Mouse (Mus musculus) forebrain, embryonic 15.5 days (tissue): ENCODE data around the gene Akap13. TPM values are rescaled to one million over a fixed set of nuclear protein-coding genes. Genes with fewer than 3 reads are reported as not detected.

Experiments
- ATAC-seq: fragments of 200-750 bp; cut with Nextera tagmentation; replicated peaks from 2 replicates; pipeline ENCODE4 v1.8.0; 2017; ENCODE audit warnings: mild to moderate bottlenecking, moderate TSS enrichment, moderate library complexity
- H3K27ac ChIP-seq: fragments of 300-500 bp; sonication (generic); replicated peaks from 2 replicates; pipeline ENCODE4 v1.5.1; 2015; ENCODE audit warnings: mild to moderate bottlenecking, inconsistent platforms
- H3K27me3 ChIP-seq: fragments of 300-500 bp; sonication (generic); 2 replicates; pipeline ENCODE4 v1.6.1; 2015; ENCODE audit warnings: inconsistent platforms
- H3K36me3 ChIP-seq: fragments of 300-500 bp; sonication (generic); 2 replicates; pipeline ENCODE4 v1.6.1; 2015; ENCODE audit warnings: mild to moderate bottlenecking, inconsistent platforms
- H3K4me1 ChIP-seq: fragments of 300-500 bp; sonication (generic); 2 replicates; pipeline ENCODE4 v1.6.1; 2015; ENCODE audit warnings: inconsistent platforms
- H3K4me2 ChIP-seq: fragments of 300-500 bp; sonication (generic); replicated peaks from 2 replicates; pipeline ENCODE4 v1.6.1; 2015; ENCODE audit warnings: mild to moderate bottlenecking, inconsistent platforms
- H3K4me3 ChIP-seq: fragments of 300-500 bp; sonication (generic); 2 replicates; pipeline ENCODE4 v1.5.1; 2015; ENCODE audit warnings: mild to moderate bottlenecking, inconsistent platforms
- H3K9ac ChIP-seq: fragments of 300-500 bp; sonication (generic); replicated peaks from 2 replicates; pipeline ENCODE4 v1.6.1; 2015; ENCODE audit warnings: mild to moderate bottlenecking, inconsistent platforms
- H3K9me3 ChIP-seq: fragments of 300-500 bp; sonication (generic); 2 replicates; pipeline ENCODE4 v1.6.1; 2016; ENCODE audit warnings: inconsistent platforms
- WGBS: fragments of 180-500 bp; shearing (Covaris S2); methylation state at CpG from one replicate; pipeline ENCODE4 v1.1.7; 2015; ENCODE audit warnings: mixed read lengths; 5-methylcytosine and 5-hydroxymethylcytosine counted together
- polyA plus RNA-seq: library from polyadenylated mRNA; unstranded; fragments of >200 nt; fragmentation: Nextera tagmentation; extraction: Ambion mirVana; gene quantifications from 2 replicates; pipeline ENCODE4 v1.2.1, GENCODE M21; 2015

Gene Akap13
- polyA plus RNA-seq, 1 experiment from 2014 or later: 13.3 TPM

DNA sequence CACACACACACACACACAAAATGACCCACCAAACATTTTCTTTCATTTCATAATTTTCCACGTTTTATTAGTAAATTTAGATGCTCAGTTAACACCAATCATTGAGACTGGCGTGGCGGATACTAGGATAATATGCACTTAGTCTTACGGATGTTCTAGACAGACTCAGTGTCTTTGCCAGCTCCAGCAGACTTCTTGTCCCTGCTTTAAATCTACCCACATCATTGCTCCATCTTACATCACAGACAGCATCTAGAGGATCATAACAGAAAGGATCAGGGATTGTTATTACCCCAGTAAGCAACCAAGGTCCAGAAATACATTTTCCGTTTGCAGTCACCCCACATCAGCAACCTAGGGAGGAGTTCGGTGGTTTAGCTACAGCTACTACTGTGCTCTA lies 255.6 kb downstream of the Akap13 start:
- H3K9me3 ChIP-seq: no peaks in the 10 kb centered on the region
- ATAC-seq: no peak
- no peak overlapping the region for H3K4me2 ChIP-seq
- no peaks in the 10 kb centered on the region for H3K4me1 ChIP-seq
- WGBS: 93% methylated on average over 6 of the region's 6 CpGs
- H3K36me3 ChIP-seq: no peaks in the 10 kb centered on the region
- no peak overlapping the region for H3K9ac ChIP-seq
- no peaks in the 10 kb centered on the region for H3K27me3 ChIP-seq
- no peak overlapping the region for H3K27ac ChIP-seq
- no peak overlapping the region for H3K4me3 ChIP-seq

DNA sequence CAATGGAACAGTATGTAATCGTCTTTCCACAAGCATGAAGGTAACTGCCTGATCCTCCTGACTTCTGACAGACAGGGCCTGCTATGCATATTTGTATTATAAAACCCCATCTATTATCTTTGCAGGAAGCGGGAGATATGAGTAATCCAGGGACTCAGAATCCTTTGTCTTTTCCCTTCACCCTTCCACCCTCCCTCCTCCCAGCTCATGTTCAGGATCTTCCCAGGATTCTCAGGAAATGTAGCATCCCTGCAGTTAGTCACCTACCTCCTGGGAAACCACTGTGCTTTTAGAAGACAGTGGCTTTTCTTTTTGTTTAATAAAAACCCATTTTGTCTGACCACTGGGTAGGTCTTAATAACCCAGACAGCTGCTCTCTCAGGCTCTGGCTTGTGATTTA lies 256.1 kb downstream of the Akap13 start:
- H3K27ac ChIP-seq: no peak overlapping the region
- no peak overlapping the region for H3K9ac ChIP-seq
- H3K4me1 ChIP-seq: no peaks in the 10 kb centered on the region
- no peaks in the 10 kb centered on the region for H3K36me3 ChIP-seq
- no peaks in the 10 kb centered on the region for H3K27me3 ChIP-seq
- no peak overlapping the region for H3K4me2 ChIP-seq
- WGBS: 87% methylated on average over 2 of the region's 2 CpGs
- no peak overlapping the region for H3K4me3 ChIP-seq
- no peak for ATAC-seq
- no peaks in the 10 kb centered on the region for H3K9me3 ChIP-seq

GRCm38 (mm10) chr7:75712808-75713207 lies 257.5 kb downstream of the Akap13 start:
- no peaks in the 10 kb centered on the region for H3K9me3 ChIP-seq
- H3K4me3 ChIP-seq: no peak overlapping the region
- no peak for ATAC-seq
- no peak overlapping the region for H3K27ac ChIP-seq
- H3K9ac ChIP-seq: no peak overlapping the region
- 66% methylated on average over 2 of the region's 2 CpGs for WGBS
- no peak overlapping the region for H3K4me2 ChIP-seq
- H3K36me3 ChIP-seq: no peaks in the 10 kb centered on the region
- no peaks in the 10 kb centered on the region for H3K27me3 ChIP-seq
- H3K4me1 ChIP-seq: no peaks in the 10 kb centered on the region

DNA sequence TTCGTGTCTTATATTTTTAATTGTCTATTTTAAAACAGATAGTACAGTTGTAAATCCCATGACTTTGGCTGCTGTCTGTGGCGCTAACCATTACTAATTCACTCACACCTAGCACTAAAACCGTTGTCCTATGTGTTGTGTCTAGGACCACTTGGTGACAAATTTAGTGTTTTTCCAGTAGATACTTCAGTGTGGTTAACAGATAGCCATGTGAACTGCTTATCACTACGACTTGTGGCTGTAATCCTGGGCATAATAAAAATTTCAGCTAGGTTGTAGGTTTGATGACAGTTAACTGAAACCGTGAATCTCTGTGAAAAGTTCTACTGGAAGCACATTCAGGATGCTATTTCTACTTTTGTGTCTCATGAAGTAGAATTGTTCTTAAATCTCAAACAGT lies 258.6 kb downstream of the Akap13 start:
- 93% methylated on average over 5 of the region's 5 CpGs for WGBS
- no peaks in the 10 kb centered on the region for H3K4me1 ChIP-seq
- H3K36me3 ChIP-seq: no peaks in the 10 kb centered on the region
- H3K4me2 ChIP-seq: no peak overlapping the region
- no peak overlapping the region for H3K9ac ChIP-seq
- no peak overlapping the region for H3K4me3 ChIP-seq
- H3K27me3 ChIP-seq: no peaks in the 10 kb centered on the region
- no peak for ATAC-seq
- no peaks in the 10 kb centered on the region for H3K9me3 ChIP-seq
- H3K27ac ChIP-seq: no peak overlapping the region; the same call in 1 of the 2 replicates

GRCm38 (mm10) chr7:75715026-75715425 lies 259.7 kb downstream of the Akap13 start:
- no peak overlapping the region for H3K4me2 ChIP-seq
- H3K27me3 ChIP-seq: no peaks in the 10 kb centered on the region
- WGBS: 97% methylated on average over 4 of the region's 4 CpGs
- H3K4me1 ChIP-seq: no peaks in the 10 kb centered on the region
- H3K27ac ChIP-seq: no peak overlapping the region
- H3K9ac ChIP-seq: no peak overlapping the region
- no peak overlapping the region for H3K4me3 ChIP-seq
- H3K9me3 ChIP-seq: no peaks in the 10 kb centered on the region
- no peak for ATAC-seq
- no peaks in the 10 kb centered on the region for H3K36me3 ChIP-seq

- H3K4me2 ChIP-seq: no peak overlapping the region
- no peaks in the 10 kb centered on the region for H3K27me3 ChIP-seq
- no peaks in the 10 kb centered on the region for H3K4me1 ChIP-seq
- 94% methylated on average over 4 of the region's 4 CpGs for WGBS
- no peak overlapping the region for H3K27ac ChIP-seq
- no peaks in the 10 kb centered on the region for H3K9me3 ChIP-seq
- H3K4me3 ChIP-seq: no peak overlapping the region
- no peak for ATAC-seq
- no peaks in the 10 kb centered on the region for H3K36me3 ChIP-seq
- no peak overlapping the region for H3K9ac ChIP-seq
Observed at GRCm38 (mm10) chr7:75715939-75716338, 260.6 kb downstream of the Akap13 start.

GRCm38 (mm10) chr7:75717349-75717748 lies 262.0 kb downstream of the Akap13 start:
- Histone ChIP-seq H3K27ac (no peak overlapping the region), H3K4me3 (no peak overlapping the region), H3K36me3 (no peaks in the 10 kb centered on the region), H3K27me3 (no peaks in the 10 kb centered on the region), H3K9me3 (no peaks in the 10 kb centered on the region), H3K9ac (no peak overlapping the region), H3K4me2 (no peak overlapping the region), H3K4me1 (no peaks in the 10 kb centered on the region)
- no peak for ATAC-seq

GRCm38 (mm10) chr7:75721302-75721701 lies 266.0 kb downstream of the Akap13 start:
- 96% methylated on average over 4 of the region's 4 CpGs for WGBS
- Histone ChIP-seq H3K9me3 (no peaks in the 10 kb centered on the region), H3K4me3 (no peak overlapping the region), H3K4me2 (no peak overlapping the region), H3K27ac (no peak overlapping the region), H3K9ac (no peak overlapping the region), H3K27me3 (no peaks in the 10 kb centered on the region), H3K36me3 (no peaks in the 10 kb centered on the region), H3K4me1 (no peaks in the 10 kb centered on the region)
- no peak for ATAC-seq

- Histone ChIP-seq H3K4me2 (no peak overlapping the region), H3K9ac (no peak overlapping the region), H3K4me3 (no peak overlapping the region), H3K36me3 (no peaks in the 10 kb centered on the region), H3K9me3 (no peaks in the 10 kb centered on the region), H3K27me3 (no peaks in the 10 kb centered on the region), H3K4me1 (no peaks in the 10 kb centered on the region), H3K27ac (no peak overlapping the region)
- WGBS: 92% methylated on average over 1 of the region's 1 CpGs
- no peak for ATAC-seq
Observed at GRCm38 (mm10) chr7:75724012-75724411, 268.7 kb downstream of the Akap13 start.

- H3K4me1 ChIP-seq: no peaks in the 10 kb centered on the region
- H3K4me2 ChIP-seq: no peak overlapping the region
- H3K4me3 ChIP-seq: no peak overlapping the region
- no peaks in the 10 kb centered on the region for H3K27me3 ChIP-seq
- ATAC-seq: no peak
- no peak overlapping the region for H3K27ac ChIP-seq
- H3K9ac ChIP-seq: no peak overlapping the region
- H3K9me3 ChIP-seq: no peaks in the 10 kb centered on the region
- H3K36me3 ChIP-seq: no peaks in the 10 kb centered on the region; the same call in 1 of the 2 replicates
- WGBS: 96% methylated on average over 6 of the region's 6 CpGs
Observed at GRCm38 (mm10) chr7:75725899-75726298, 270.6 kb downstream of the Akap13 start.

- Histone ChIP-seq H3K4me2 (no peak overlapping the region), H3K9me3 (no peaks in the 10 kb centered on the region), H3K36me3 (no peaks in the 10 kb centered on the region; the same call in 1 of the 2 replicates), H3K4me1 (no peaks in the 10 kb centered on the region), H3K4me3 (no peak overlapping the region), H3K27me3 (no peaks in the 10 kb centered on the region), H3K27ac (no peak overlapping the region), H3K9ac (no peak overlapping the region)
- 84% methylated on average over 9 of the region's 9 CpGs for WGBS
- ATAC-seq: no peak
Observed at GRCm38 (mm10) chr7:75726867-75727266, 271.5 kb downstream of the Akap13 start.

DNA sequence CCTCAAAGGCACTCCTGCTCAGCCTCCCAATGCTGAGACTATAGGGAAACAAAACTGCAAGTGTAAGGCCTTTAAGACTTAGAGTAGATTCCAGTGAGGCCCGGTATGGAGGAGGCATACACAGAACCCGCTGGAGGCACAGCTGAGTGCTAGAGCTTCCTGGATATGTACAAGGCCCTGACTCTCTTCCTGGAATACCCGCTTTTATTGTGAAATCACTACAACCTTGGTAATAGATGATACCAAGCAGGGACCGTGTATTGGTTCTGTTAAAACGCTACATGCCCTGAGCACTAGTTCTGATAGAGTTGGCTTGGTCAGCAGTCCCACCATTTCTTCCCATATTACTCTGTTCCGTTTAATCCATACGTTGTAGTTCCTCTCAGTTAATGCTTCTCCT lies 274.3 kb downstream of the Akap13 start:
- H3K27ac ChIP-seq: no peak overlapping the region
- H3K9me3 ChIP-seq: no peaks in the 10 kb centered on the region
- no peaks in the 10 kb centered on the region; the same call in 1 of the 2 replicates for H3K36me3 ChIP-seq
- H3K27me3 ChIP-seq: no peaks in the 10 kb centered on the region
- 96% methylated on average over 7 of the region's 7 CpGs for WGBS
- H3K4me1 ChIP-seq: no peaks in the 10 kb centered on the region
- no peak for ATAC-seq
- no peak overlapping the region for H3K4me3 ChIP-seq
- H3K4me2 ChIP-seq: no peak overlapping the region
- H3K9ac ChIP-seq: no peak overlapping the region

DNA sequence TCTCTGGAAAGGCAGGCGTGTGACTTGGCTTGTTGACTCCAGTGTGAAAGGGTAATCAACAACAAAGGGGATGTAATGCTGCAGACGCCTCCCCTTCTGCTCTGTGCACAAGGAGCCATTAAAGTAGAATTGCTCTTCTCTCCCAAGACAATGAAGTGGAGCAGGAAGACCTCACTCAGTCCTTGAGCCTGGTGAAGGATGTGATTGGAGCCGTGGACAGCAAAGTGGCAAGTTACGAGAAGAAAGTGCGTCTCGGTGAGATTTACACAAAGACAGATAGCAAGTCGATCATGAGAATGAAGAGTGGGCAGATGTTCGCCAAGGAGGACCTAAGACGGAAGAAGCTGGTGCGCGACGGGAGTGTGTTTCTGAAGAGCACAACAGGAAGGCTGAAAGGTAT lies 274.9 kb downstream of the Akap13 start:
- H3K9me3 ChIP-seq: no peaks in the 10 kb centered on the region
- no peak overlapping the region for H3K4me2 ChIP-seq
- no peaks in the 10 kb centered on the region for H3K27me3 ChIP-seq
- H3K27ac ChIP-seq: no peak overlapping the region
- 92% methylated on average over 12 of the region's 12 CpGs for WGBS
- H3K36me3 ChIP-seq: no peaks in the 10 kb centered on the region; the same call in 1 of the 2 replicates
- no peaks in the 10 kb centered on the region for H3K4me1 ChIP-seq
- H3K4me3 ChIP-seq: no peak overlapping the region
- ATAC-seq: no peak
- no peak overlapping the region for H3K9ac ChIP-seq
